Mouse (Mus musculus): Measurements from ENCODE around the gene Ldlrad3. TPM values are rescaled to one million over a fixed set of nuclear protein-coding genes. Genes with fewer than 3 reads are reported as not detected.

Ldlrad3 gene
- 17.6 TPM for polyA plus RNA-seq (2014; fragmentation: Illumina TruSeq; extraction: RNeasy Lipid Tissue Mini Kit (QIAGEN cat#74804); ENCODE audit: low read depth, low replicate concordance)

DNA sequence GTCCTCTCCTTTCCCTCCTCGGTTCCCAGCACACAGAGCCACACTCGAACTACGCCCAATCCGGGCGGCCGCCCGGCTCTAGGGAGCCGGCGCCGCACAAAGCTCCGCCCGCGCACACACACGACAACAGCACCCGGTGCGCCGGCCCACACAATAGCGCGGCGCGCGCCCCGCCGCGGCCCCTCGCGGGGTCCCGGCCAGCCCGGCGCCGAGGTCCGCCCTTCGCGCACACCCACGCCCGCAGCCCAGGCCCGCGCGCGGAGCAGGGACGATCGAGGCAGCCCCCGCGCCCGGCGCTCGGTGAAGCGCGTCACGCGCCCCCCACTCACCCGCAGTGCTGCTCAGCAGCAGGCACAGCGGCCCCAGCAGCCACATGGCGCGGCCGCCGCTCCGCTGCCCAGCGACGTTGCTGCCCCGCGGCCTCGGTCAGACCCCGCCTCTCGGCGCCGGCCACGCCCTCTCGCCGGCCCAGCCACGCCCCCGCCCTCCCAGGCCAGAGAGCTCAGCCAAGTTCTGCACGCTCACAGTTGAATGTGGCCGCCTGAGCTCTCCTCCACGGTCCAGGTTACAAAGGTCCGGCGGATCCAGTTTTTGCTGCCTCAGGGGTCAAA, at the start of gene Ldlrad3:
Ldlrad3 (minus strand) TSS at position 435 of the 611 bp plus-strand sequence.

Other genes with a start within 250 kb of the Ldlrad3 start
- gene Trim44, start 221.4 kb upstream of the Ldlrad3 start, polyA plus RNA-seq (2014; fragmentation: Illumina TruSeq; extraction: RNeasy Lipid Tissue Mini Kit (QIAGEN cat#74804); ENCODE audit: low read depth, low replicate concordance): 74.1 TPM

Data from adipose tissue, adult 10 weeks (tissue).